Mouse (Mus musculus) heart, embryonic 11.5 days (tissue): ENCODE measurements around the gene Zscan2. TPM values are rescaled to one million over a fixed set of nuclear protein-coding genes. Genes with fewer than 3 reads are reported as not detected.

ENCODE experiments used
- ATAC-seq: fragments of 200-750 bp; cut with Nextera tagmentation; replicated peaks from 2 replicates; pipeline ENCODE4 v1.8.0; 2017; ENCODE audit warnings: moderate library complexity; ENCODE audit not compliant: insufficient number of reproducible peaks, low FRiP score, low TSS enrichment
- H3K27ac ChIP-seq: fragments of 300-500 bp; sonication (generic); 2 replicates; pipeline ENCODE4 v1.5.1; 2014; ENCODE audit warnings: mild to moderate bottlenecking, low read depth, low read length
- H3K27me3 ChIP-seq: fragments of 300-500 bp; sonication (generic); 2 replicates; pipeline ENCODE4 v1.6.1; 2014; ENCODE audit warnings: mild to moderate bottlenecking, low read length, mixed read lengths; ENCODE audit not compliant: control insufficient read depth, insufficient read depth
- H3K36me3 ChIP-seq: fragments of 300-500 bp; sonication (generic); 2 replicates; pipeline ENCODE4 v1.6.1; 2014; ENCODE audit warnings: mild to moderate bottlenecking, low read length, moderate library complexity, mixed read lengths; ENCODE audit not compliant: control insufficient read depth, insufficient read depth
- H3K4me1 ChIP-seq: fragments of 300-500 bp; sonication (generic); 2 replicates; pipeline ENCODE4 v1.6.1; 2014; ENCODE audit warnings: low read length; ENCODE audit not compliant: control insufficient read depth, insufficient read depth
- H3K4me2 ChIP-seq: fragments of 300-500 bp; sonication (generic); 2 replicates; pipeline ENCODE4 v1.6.1; 2014; ENCODE audit warnings: mild to moderate bottlenecking, moderate library complexity
- H3K4me3 ChIP-seq: fragments of 300-500 bp; sonication (generic); 2 replicates; pipeline ENCODE4 v1.5.1; 2014; ENCODE audit warnings: low read depth, low read length
- H3K9ac ChIP-seq: fragments of 300-500 bp; sonication (generic); 2 replicates; pipeline ENCODE4 v1.6.1; 2014; ENCODE audit warnings: mild to moderate bottlenecking, low read depth, low read length, moderate library complexity
- H3K9me3 ChIP-seq: fragments of 300-500 bp; sonication (generic); replicated peaks from 2 replicates; pipeline ENCODE4 v1.6.1; 2016; ENCODE audit warnings: low read length; ENCODE audit not compliant: control insufficient read depth
- WGBS: fragments of 180-500 bp; shearing (Covaris S2); extraction: QIAGEN DNeasy Blood & Tissue Kit; methylation state at CpG from one replicate; pipeline ENCODE4 v1.1.7; 2014; ENCODE audit not compliant: insufficient replicate concordance; 5-methylcytosine and 5-hydroxymethylcytosine counted together
- polyA plus RNA-seq: library from polyadenylated mRNA; unstranded; fragments of >200 nt; fragmentation: Nextera tagmentation; extraction: Ambion mirVana; gene quantifications from 2 replicates; pipeline ENCODE4 v1.2.1, GENCODE M21; 2014

The Zscan2 gene
- polyA plus RNA-seq, 1 experiment from 2014 or later = 2.3 TPM

GRCm38 (mm10) chr7:80840241-80840640 is 20.5 kb upstream of the Zscan2 start:
- no peak for ATAC-seq
- Histone ChIP-seq H3K27ac (no peak overlapping the region), H3K4me2 (no peak overlapping the region), H3K36me3 (no peaks in the 10 kb centered on the region), H3K9me3 (no peaks in the 10 kb centered on the region), H3K4me3 (no peak overlapping the region), H3K27me3 (no peaks in the 10 kb centered on the region), H3K9ac (no peak overlapping the region), H3K4me1 (0 out of 2 replicates have a peak, but pooled peaks cover 2% of the 10 kb centered on the region)
- 53% methylated on average over 1 of the region's 1 CpGs for WGBS

GRCm38 (mm10) chr7:80840937-80841336 is 19.8 kb upstream of the Zscan2 start:
- no peak for ATAC-seq
- no peaks in the 10 kb centered on the region for H3K36me3 ChIP-seq
- no peaks in the 10 kb centered on the region for H3K9me3 ChIP-seq
- H3K27me3 ChIP-seq = no peaks in the 10 kb centered on the region
- 73% methylated on average over 4 of the region's 4 CpGs for WGBS
- 0 out of 2 replicates have a peak, but pooled peaks cover 2% of the 10 kb centered on the region for H3K4me1 ChIP-seq
- H3K27ac ChIP-seq = no peak overlapping the region
- H3K9ac ChIP-seq = no peak overlapping the region
- H3K4me2 ChIP-seq = no peak overlapping the region
- no peak overlapping the region for H3K4me3 ChIP-seq

GRCm38 (mm10) chr7:80842132-80842531 is 18.6 kb upstream of the Zscan2 start:
- Histone ChIP-seq H3K27ac (no peak overlapping the region), H3K9ac (no peak overlapping the region), H3K27me3 (no peaks in the 10 kb centered on the region), H3K4me2 (no peak overlapping the region), H3K4me1 (0 out of 2 replicates have a peak, but pooled peaks cover 2% of the 10 kb centered on the region), H3K9me3 (no peaks in the 10 kb centered on the region), H3K4me3 (no peak overlapping the region), H3K36me3 (no peaks in the 10 kb centered on the region)
- no peak for ATAC-seq
- 66% methylated on average over 5 of the region's 5 CpGs for WGBS

- Histone ChIP-seq H3K4me1 (no peaks in the 10 kb centered on the region), H3K4me3 (no peak overlapping the region), H3K27ac (no peak overlapping the region), H3K27me3 (no peaks in the 10 kb centered on the region), H3K9me3 (no peaks in the 10 kb centered on the region), H3K9ac (no peak overlapping the region), H3K4me2 (no peak overlapping the region), H3K36me3 (no peaks in the 10 kb centered on the region)
- WGBS = 89% methylated on average over 1 of the region's 1 CpGs
- no peak for ATAC-seq
These were observed 17.5 kb upstream of the Zscan2 start for GRCm38 (mm10) chr7:80843176-80843575.

- H3K36me3 ChIP-seq = no peaks in the 10 kb centered on the region
- H3K4me2 ChIP-seq = no peak overlapping the region
- no peak overlapping the region for H3K4me3 ChIP-seq
- 88% methylated on average over 8 of the region's 8 CpGs for WGBS
- H3K27me3 ChIP-seq = no peaks in the 10 kb centered on the region
- H3K4me1 ChIP-seq = peaks cover under 1% of the 10 kb centered on the region
- H3K9me3 ChIP-seq = no peaks in the 10 kb centered on the region
- no peak for ATAC-seq
- H3K9ac ChIP-seq = no peak overlapping the region
- H3K27ac ChIP-seq = no peak overlapping the region
These were observed 16.6 kb upstream of the Zscan2 start for GRCm38 (mm10) chr7:80843910-80844640.

GRCm38 (mm10) chr7:80844691-80845090 is 16.0 kb upstream of the Zscan2 start:
- H3K4me3 ChIP-seq = no peak overlapping the region
- H3K9me3 ChIP-seq = no peaks in the 10 kb centered on the region
- H3K9ac ChIP-seq = no peak overlapping the region
- peaks cover 6% of the 10 kb centered on the region for H3K4me1 ChIP-seq
- no peaks in the 10 kb centered on the region for H3K36me3 ChIP-seq
- no peak overlapping the region for H3K4me2 ChIP-seq
- H3K27ac ChIP-seq = no peak overlapping the region
- no peak for ATAC-seq
- 88% methylated on average over 12 of the region's 12 CpGs for WGBS
- H3K27me3 ChIP-seq = no peaks in the 10 kb centered on the region

- Histone ChIP-seq H3K36me3 (no peaks in the 10 kb centered on the region), H3K4me1 (peaks cover 6% of the 10 kb centered on the region), H3K4me3 (no peak overlapping the region), H3K9me3 (no peaks in the 10 kb centered on the region), H3K27me3 (no peaks in the 10 kb centered on the region), H3K27ac (no peak overlapping the region), H3K4me2 (no peak overlapping the region), H3K9ac (no peak overlapping the region)
- ATAC-seq = no peak
- WGBS = 66% methylated on average over 15 of the region's 15 CpGs
These were observed 15.0 kb upstream of the Zscan2 start for GRCm38 (mm10) chr7:80845621-80846279.

- no peak overlapping the region for H3K9ac ChIP-seq
These were observed 14.4 kb upstream of the Zscan2 start for GRCm38 (mm10) chr7:80846280-80846678.

More at GRCm38 (mm10) chr7:80846280-80846678, 14.4 kb upstream of the Zscan2 start:
- Histone ChIP-seq H3K4me2 (no peak overlapping the region), H3K27me3 (no peaks in the 10 kb centered on the region), H3K27ac (no peak overlapping the region), H3K9me3 (no peaks in the 10 kb centered on the region), H3K36me3 (no peaks in the 10 kb centered on the region), H3K4me3 (no peak overlapping the region), H3K4me1 (peaks cover 6% of the 10 kb centered on the region)
- ATAC-seq = no peak
- WGBS = 87% methylated on average over 10 of the region's 10 CpGs
